Mouse (Mus musculus): ENCODE data around the gene Psg25.

DNA sequence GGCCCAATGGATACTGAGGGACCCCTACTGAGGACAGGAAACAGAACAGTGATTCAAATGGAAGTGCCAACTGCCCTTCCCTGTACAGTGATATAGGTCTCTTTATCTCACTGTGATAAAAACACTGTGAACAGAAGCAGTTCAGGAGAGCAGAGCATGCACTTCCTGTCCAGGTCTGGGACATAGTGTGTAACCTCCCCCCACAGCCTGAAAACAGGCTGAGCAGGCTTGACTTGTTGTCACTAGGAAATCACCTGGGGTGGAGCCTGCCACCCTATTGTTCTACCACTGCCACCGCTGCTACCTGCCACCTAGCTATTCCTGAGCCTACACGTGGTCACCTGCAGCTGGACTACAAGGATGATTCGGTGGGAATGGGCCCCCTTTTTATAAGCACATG lies 1.4 kb upstream of the Psg25 start:
- TF ChIP-seq POLR2A (IDR thresholded peaks at IDR 0.05; ENCODE audit: borderline replicate concordance, insufficient read depth, low read length) (no peak), CTCF (IDR thresholded peaks at IDR 0.05; ENCODE audit: borderline replicate concordance, insufficient read depth, low read depth, low read length) (no peak)
